Mouse (Mus musculus) kidney, embryonic 16.5 days (tissue): ENCODE results near the gene Ell. TPM values are rescaled to one million over a fixed set of nuclear protein-coding genes. Genes with fewer than 3 reads are reported as not detected.

Source experiments
- ATAC-seq: fragments of 200-750 bp; cut with Nextera tagmentation; 2 replicates; pipeline ENCODE4 v1.8.0; 2017; ENCODE audit warnings: moderate TSS enrichment; ENCODE audit not compliant: low FRiP score, low TSS enrichment
- H3K27ac ChIP-seq: fragments of 300-500 bp; sonication (generic); 2 replicates; pipeline ENCODE4 v1.5.1; 2014; ENCODE audit warnings: low read length
- H3K27me3 ChIP-seq: fragments of 300-500 bp; sonication (generic); 2 replicates; pipeline ENCODE4 v1.6.1; 2014; ENCODE audit warnings: low read length, control low read depth, mixed read lengths; ENCODE audit not compliant: insufficient read depth
- H3K36me3 ChIP-seq: fragments of 300-500 bp; sonication (generic); 2 replicates; pipeline ENCODE4 v1.6.1; 2014; ENCODE audit warnings: low read length, control low read depth, mixed read lengths; ENCODE audit not compliant: insufficient read depth
- H3K4me1 ChIP-seq: fragments of 300-500 bp; sonication (generic); 2 replicates; pipeline ENCODE4 v1.6.1; 2014; ENCODE audit warnings: low read length, control low read depth, mixed read lengths; ENCODE audit not compliant: insufficient read depth
- H3K4me2 ChIP-seq: fragments of 300-500 bp; sonication (generic); replicated peaks from 2 replicates; pipeline ENCODE4 v1.6.1; 2014; ENCODE audit warnings: low read depth, low read length
- H3K4me3 ChIP-seq: fragments of 300-500 bp; sonication (generic); 2 replicates; pipeline ENCODE4 v1.5.1; 2014; ENCODE audit warnings: mild to moderate bottlenecking, low read length
- H3K9ac ChIP-seq: fragments of 300-500 bp; sonication (generic); replicated peaks from 2 replicates; pipeline ENCODE4 v1.6.1; 2014; ENCODE audit warnings: low read length
- H3K9me3 ChIP-seq: fragments of 300-500 bp; sonication (generic); 2 replicates; pipeline ENCODE4 v1.6.1; 2016; ENCODE audit warnings: low read length, control low read depth
- WGBS: fragments of 180-500 bp; shearing (Covaris S2); extraction: QIAGEN DNeasy Blood & Tissue Kit; methylation state at CpG from one replicate; pipeline ENCODE4 v1.1.7; 2014; 5-methylcytosine and 5-hydroxymethylcytosine counted together
- polyA plus RNA-seq: library from polyadenylated mRNA; unstranded; fragments of >200 nt; fragmentation: Nextera tagmentation; extraction: Ambion mirVana; gene quantifications from 2 replicates; pipeline ENCODE4 v1.2.1, GENCODE M21; 2015

The Ell gene
- polyA plus RNA-seq, 1 experiment from 2014 or later, result 24.1 TPM

DNA sequence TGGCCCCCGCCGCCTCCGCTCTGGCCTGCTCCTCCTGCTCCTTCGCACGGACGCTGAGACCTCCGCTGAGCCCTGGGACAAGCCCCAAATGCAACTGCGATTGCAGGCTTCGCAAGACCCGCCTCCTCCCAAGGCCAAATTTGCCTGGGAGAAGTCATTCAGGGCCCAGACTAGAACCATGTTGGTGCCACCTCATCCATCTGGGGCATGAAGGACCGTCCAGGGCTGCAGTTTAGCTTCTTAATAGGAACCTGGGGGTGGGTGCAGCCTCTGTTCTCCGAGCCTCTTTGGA is 43.5 kb upstream of the Ell start:
- H3K9ac ChIP-seq, result 0 out of 2 replicates have a peak overlapping the region, but pooled peaks have one; percentile 24
- H3K9me3 ChIP-seq, result no peaks in the 10 kb centered on the region
- no peak for ATAC-seq
- 12% methylated on average over 9 of the region's 12 CpGs for WGBS
- peak overlapping the region; percentile 45; the same call in 1 of the 2 replicates for H3K4me3 ChIP-seq
- H3K4me2 ChIP-seq, result peak overlapping the region; percentile 24
- H3K36me3 ChIP-seq, result no peaks in the 10 kb centered on the region
- no peak overlapping the region for H3K27ac ChIP-seq
- peaks cover 41% of the 10 kb centered on the region for H3K4me1 ChIP-seq
- H3K27me3 ChIP-seq, result peaks cover 100% of the 10 kb centered on the region

DNA sequence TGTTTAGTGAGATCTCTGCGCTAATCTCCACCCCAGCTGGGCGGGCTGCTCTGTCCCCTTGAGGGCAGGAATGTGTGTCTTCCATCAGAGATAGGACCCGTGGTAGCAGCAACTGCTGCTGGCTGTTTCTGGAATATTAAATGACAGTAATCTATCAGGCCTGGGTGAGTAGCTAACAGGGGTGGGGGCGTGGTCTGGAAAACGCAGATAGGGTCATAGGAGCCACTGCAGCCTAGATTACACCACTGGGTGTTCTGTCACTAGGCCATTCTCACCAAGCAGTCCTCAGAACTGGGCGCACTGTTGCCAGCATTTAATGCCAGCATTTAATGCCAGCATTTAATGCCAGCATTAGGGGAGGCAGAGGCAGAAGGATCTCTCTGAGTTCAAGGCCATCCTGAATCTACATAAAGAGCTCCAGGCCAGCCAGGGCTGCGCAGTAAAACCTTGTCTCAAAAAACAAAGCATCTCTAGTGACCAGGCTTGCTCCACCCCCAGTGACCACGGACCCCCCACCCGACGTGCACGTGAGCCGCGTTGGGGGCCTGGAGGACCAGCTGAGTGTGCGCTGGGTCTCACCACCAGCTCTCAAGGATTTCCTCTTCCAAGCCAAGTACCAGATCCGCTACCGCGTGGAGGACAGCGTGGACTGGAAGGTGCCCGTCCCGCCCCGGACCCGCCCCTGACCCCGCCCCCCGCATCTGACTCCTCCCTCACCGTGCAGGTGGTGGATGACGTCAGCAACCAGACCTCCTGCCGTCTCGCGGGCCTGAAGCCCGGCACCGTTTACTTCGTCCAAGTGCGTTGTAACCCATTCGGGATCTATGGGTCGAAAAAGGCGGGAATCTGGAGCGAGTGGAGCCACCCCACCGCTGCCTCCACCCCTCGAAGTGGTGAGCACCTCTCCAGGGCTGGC is 38.6 kb upstream of the Ell start:
- H3K4me3 ChIP-seq, result peak overlapping the region; percentile 26
- H3K9me3 ChIP-seq, result no peaks in the 10 kb centered on the region
- ATAC-seq, result no peak
- no peak overlapping the region for H3K27ac ChIP-seq
- H3K36me3 ChIP-seq, result no peaks in the 10 kb centered on the region; the same call in 1 of the 2 replicates
- peak overlapping the region; percentile 45 for H3K4me2 ChIP-seq
- no peak overlapping the region for H3K9ac ChIP-seq
- peaks cover 35% of the 10 kb centered on the region for H3K4me1 ChIP-seq
- 9% methylated on average over 39 of the region's 39 CpGs for WGBS
- peaks cover 86% of the 10 kb centered on the region for H3K27me3 ChIP-seq

DNA sequence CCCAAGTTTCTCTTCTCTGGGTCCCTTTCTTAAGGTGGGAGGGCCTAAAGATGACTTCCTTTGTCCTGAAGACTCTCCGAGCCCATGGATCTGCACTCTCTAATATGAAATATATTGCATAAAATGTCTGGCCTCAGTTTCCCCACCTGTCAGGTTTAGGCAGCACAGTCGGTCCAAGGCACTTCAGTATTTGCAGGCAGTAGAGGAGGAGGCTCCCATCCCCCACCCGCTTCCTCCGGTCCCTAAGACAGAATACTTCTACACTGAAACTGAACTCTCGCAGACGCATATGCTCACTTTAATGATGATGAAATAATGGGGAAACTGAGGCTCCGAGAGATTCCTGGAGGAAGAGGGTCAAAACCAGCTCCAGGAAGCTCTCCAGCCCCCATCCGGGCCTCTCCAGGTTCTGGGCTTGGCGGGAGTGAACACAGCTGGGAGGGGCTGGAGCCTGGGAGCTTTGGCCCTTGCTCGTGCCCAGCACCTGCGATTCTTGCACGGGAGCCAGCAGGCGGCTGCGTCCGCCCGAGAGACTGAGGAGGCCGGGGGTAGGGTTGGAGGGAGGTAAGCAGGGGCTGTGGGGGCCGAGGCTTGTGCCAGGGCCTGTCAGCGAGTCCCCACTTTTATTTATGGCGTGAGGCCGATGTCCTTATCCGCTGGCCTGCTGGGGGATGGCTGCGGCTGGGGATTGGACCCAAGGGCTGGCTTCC is 37.3 kb upstream of the Ell start:
- Histone ChIP-seq H3K27me3 (peaks cover 72% of the 10 kb centered on the region), H3K27ac (no peak overlapping the region)

DNA sequence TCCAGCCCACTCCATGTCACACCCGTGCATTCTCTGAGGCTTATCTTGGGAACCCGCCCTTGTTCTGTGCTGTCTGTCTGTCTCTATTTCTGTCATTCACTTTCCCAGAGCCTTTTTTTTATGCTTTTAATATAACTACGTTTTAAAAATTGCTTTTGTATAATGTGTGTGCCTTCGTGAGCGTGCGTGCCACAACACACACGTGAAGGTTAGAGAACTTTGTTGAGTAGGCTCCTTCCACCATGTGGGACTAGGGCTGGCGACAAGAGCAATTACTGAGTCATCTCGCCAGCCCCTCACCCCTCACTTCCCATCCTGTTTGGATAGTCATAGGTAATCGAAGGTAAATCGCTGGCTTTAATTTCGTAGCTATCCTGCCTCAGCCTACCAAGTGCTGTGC is 36.7 kb upstream of the Ell start:
- Histone ChIP-seq H3K27me3 (peaks cover 67% of the 10 kb centered on the region), H3K4me2 (no peak overlapping the region)

More for the DNA sequence above, 37.3 kb upstream of the Ell start:
- ATAC-seq, result no peak
- whole genome bisulfite sequencing, result 7% methylated on average over 23 of the region's 23 CpGs
- 0 out of 2 replicates have a peak overlapping the region, but pooled peaks have one; percentile 13 for H3K4me2 ChIP-seq
- H3K9me3 ChIP-seq, result no peaks in the 10 kb centered on the region
- no peak overlapping the region for H3K4me3 ChIP-seq
- no peaks in the 10 kb centered on the region; the same call in 1 of the 2 replicates for H3K36me3 ChIP-seq
- H3K9ac ChIP-seq, result 0 out of 2 replicates have a peak overlapping the region, but pooled peaks have one; percentile 18
- peaks cover 42% of the 10 kb centered on the region for H3K4me1 ChIP-seq

DNA sequence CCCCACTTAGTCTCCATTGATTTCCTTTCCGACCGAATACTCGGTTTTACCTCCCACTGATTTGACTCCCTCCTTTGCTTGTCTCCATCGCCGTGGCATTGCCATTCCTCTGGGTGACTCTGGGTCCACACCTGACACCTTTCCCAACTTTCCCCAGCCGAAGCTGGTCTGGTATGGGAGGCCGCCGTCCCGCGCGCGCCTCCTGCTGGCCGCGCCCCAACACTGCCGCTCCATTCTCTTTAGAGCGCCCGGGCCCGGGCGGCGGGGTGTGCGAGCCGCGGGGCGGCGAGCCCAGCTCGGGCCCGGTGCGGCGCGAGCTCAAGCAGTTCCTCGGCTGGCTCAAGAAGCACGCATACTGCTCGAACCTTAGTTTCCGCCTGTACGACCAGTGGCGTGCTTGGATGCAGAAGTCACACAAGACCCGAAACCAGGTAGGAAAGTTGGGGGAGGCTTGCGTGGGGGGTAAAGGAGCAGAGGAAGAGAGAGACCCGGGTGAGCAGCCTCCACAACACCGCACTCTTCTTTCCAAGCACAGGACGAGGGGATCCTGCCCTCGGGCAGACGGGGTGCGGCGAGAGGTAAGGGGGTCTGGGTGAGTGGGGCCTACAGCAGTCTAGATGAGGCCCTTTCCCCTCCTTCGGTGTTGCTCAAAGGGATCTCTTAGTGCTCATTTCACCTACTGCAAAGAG is 36.1 kb upstream of the Ell start:
- H3K4me1 ChIP-seq, result peaks cover 44% of the 10 kb centered on the region
- WGBS, result 12% methylated on average over 46 of the region's 46 CpGs
- ATAC-seq, result no peak; the same call in 1 of the 2 replicates
- peaks cover 8% of the 10 kb centered on the region for H3K36me3 ChIP-seq
- H3K27me3 ChIP-seq, result peaks cover 60% of the 10 kb centered on the region
- H3K9ac ChIP-seq, result 0 out of 2 replicates have a peak overlapping the region, but pooled peaks have one; percentile 45
- H3K27ac ChIP-seq, result no peak overlapping the region
- H3K4me3 ChIP-seq, result no peak overlapping the region
- H3K9me3 ChIP-seq, result no peaks in the 10 kb centered on the region
- peak overlapping the region; percentile 10; the same call in 1 of the 2 replicates for H3K4me2 ChIP-seq

More for the DNA sequence above, 36.7 kb upstream of the Ell start:
- 32% methylated on average over 12 of the region's 12 CpGs for WGBS
- no peak overlapping the region for H3K4me3 ChIP-seq
- peaks cover 44% of the 10 kb centered on the region for H3K4me1 ChIP-seq
- ATAC-seq, result no peak
- no peak overlapping the region for H3K27ac ChIP-seq
- no peaks in the 10 kb centered on the region for H3K9me3 ChIP-seq
- no peak overlapping the region for H3K9ac ChIP-seq
- H3K36me3 ChIP-seq, result peaks cover 3% of the 10 kb centered on the region

DNA sequence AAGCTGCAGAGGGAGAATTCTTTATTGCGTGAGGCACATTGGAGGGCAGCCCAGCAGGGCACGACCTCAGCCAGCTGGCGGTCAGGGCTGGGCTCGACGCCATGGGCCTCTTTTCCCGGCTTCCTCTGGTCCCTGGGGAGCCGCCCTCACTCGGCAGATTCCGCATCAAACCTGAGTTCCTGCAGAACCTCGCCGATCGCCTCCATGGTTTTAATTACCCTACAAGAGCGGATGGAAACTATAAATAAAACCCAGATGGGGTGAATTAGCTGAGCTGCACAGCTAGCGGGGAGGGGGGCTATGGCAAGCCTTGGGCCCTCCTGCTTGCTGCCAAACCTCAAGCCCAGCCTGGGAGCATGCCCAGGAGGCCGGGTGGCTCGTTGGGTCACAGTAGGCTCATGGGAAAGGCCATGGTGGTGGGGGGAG is 35.0 kb upstream of the Ell start:
- Histone ChIP-seq H3K4me2 (no peak overlapping the region), H3K27me3 (peaks cover 49% of the 10 kb centered on the region), H3K4me1 (peaks cover 53% of the 10 kb centered on the region), H3K4me3 (no peak overlapping the region), H3K27ac (no peak overlapping the region), H3K9ac (no peak overlapping the region), H3K36me3 (peaks cover 15% of the 10 kb centered on the region), H3K9me3 (no peaks in the 10 kb centered on the region)
- WGBS, result 38% methylated on average over 16 of the region's 16 CpGs
- ATAC-seq, result no peak

DNA sequence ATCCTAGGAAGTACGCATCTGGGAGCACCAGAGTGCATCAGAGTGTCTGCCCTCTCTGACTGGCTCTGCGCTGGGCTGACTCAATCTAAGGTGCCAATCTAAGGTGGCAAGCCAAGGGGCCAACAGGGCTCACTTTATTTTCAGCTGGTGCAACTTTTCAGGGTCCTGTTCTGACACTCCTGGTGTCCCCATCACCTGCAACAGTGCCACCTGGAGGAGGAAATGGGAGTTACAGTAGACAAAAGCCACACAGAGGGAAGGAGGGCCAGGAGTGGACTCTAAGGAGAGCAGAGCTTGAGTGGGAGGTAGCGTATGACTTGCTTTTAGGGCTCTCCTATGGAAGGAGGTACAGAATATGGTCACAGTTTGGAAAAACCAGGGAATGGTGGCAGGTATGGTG is 34.4 kb upstream of the Ell start:
- Histone ChIP-seq H3K9ac (no peak overlapping the region), H3K27me3 (peaks cover 44% of the 10 kb centered on the region), H3K27ac (no peak overlapping the region), H3K4me1 (peaks cover 55% of the 10 kb centered on the region), H3K36me3 (peaks cover 15% of the 10 kb centered on the region), H3K9me3 (no peaks in the 10 kb centered on the region), H3K4me3 (no peak overlapping the region), H3K4me2 (no peak overlapping the region)
- ATAC-seq, result no peak
- WGBS, result 72% methylated on average over 3 of the region's 3 CpGs

DNA sequence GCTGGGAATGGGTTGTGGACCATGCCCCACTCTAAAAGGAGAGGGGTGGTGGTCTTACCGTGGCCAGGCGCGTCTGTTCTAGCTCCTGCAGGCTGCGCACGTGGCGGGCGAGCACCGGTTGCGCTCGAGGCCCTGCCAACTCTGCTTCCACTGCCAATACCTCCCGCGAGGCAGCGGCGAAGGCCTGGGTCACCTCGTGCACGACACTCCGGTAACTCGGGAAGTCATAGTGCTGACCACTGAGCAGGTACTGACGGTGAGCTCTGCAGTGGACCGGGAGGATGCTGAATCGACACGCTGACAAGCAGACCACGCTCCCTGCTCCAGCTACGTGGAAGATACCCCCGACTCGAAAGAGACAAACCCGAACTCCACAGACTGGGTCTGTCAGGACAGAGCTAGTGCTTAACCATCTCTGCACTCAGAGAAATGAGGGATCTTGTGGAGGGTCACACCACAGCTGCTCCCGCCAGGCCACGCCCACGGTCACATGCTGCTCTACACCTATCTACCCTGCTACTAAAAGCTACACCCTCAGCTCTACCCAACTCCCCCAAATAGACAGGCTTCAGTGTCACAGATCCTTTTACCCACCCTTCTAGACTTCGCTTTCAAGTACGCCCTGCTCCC is 33.4 kb upstream of the Ell start:
- Histone ChIP-seq H3K9me3 (no peaks in the 10 kb centered on the region), H3K27me3 (peaks cover 34% of the 10 kb centered on the region), H3K4me1 (peaks cover 54% of the 10 kb centered on the region), H3K36me3 (peaks cover 15% of the 10 kb centered on the region), H3K27ac (peak overlapping the region; percentile 93; the same call in 1 of the 2 replicates), H3K9ac (peak overlapping the region; percentile 94), H3K4me3 (peak overlapping the region; percentile 77), H3K4me2 (peak overlapping the region; percentile 81)
- peak; percentile 17 for ATAC-seq
- 37% methylated on average over 32 of the region's 32 CpGs for WGBS
